10 mouse cellular contexts compared by ENCODE assay signal in the genomic region with DNA sequence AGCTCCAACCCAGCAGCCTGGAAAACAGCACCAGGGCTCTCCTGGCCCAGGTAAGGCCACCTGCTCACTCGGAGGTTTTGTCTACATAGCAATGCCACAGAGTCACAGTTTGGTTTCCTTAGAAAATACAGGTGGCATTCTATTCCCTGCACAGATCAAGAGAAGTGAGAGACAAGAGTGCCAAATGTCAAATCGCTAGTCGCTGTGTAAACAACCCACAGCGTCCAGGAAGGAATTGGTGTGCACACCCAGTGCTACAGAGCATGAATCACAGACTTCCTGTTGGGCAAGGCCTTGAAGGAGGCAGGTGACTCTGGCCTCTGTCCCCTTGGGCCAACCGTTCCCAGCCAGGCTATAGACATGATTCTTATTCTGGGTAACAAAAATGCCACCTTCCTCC.
A peak's percentile ranks its signal among the peaks of the same experiment; 100 is the strongest.
DNase-seq lines count a peak whose midpoint lies in the region; ATAC-seq and TF ChIP-seq lines count a peak whose summit lies in the region.
"Had no signal": no experiment of that assay in that cellular context is flagged by ENCODE, and none has a peak within 500 bp of the region (broad histone marks: within the 10 kb centered on the region; RNA-seq: fewer than 3 reads in every experiment).

No protein-coding gene starts in this region.

- H3K4me3 ChIP-seq in kidney, adult 2 months (ENCODE audit: insufficient read depth, low read depth, low read length): no peak overlapping the region
- H3K4me3 ChIP-seq in hindbrain, embryonic 11.5 days (ENCODE audit: low read depth, low read length): no peak overlapping the region
- H3K4me3 ChIP-seq in midbrain, embryonic 15.5 days: no peak overlapping the region
- H3K4me3 ChIP-seq: forebrain, embryonic 15.5 days had no signal

- peak; percentile 37 for DNase-seq in embryo, embryonic 10 days (ENCODE audit: low spot score)
- DNase-seq in embryo, embryonic 11 days: no peak
- DNase-seq in heart, adult 18-20 months: peak; percentile 57 to 87
- peak; percentile 84 for DNase-seq in kidney, adult 2 months
- DNase-seq in lung, postnatal 36 days: peak; percentile 88
- DNase-seq in hindbrain, embryonic 11.5 days (ENCODE audit: low spot score): no peak
- no peak for DNase-seq in layer of hippocampus, adult 8-10 months (ENCODE audit: low spot score in 2 of 2)

- no peak for TF ChIP-seq POLR2A in kidney, adult 2 months (IDR thresholded peaks at IDR 0.05; ENCODE audit: low read depth, low read length)

- no peak overlapping the region for H3K9ac ChIP-seq in hindbrain, embryonic 11.5 days (ENCODE audit: low read depth, low read length)
- no peak overlapping the region for H3K9ac ChIP-seq in midbrain, embryonic 15.5 days
- H3K9ac ChIP-seq: forebrain, embryonic 15.5 days had no signal

- peak overlapping the region; percentile 96 for H3K27ac ChIP-seq in kidney, adult 2 months (ENCODE audit: insufficient read depth, low read depth, low read length)
- no peak overlapping the region for H3K27ac ChIP-seq in hindbrain, embryonic 11.5 days (ENCODE audit: low read depth, low read length)
- H3K27ac ChIP-seq in midbrain, embryonic 15.5 days: no peak overlapping the region
- H3K27ac ChIP-seq: forebrain, embryonic 15.5 days had no signal

- 7% methylated on average over 5 of the region's 5 CpGs for WGBS in kidney, adult 2 months
- 60% methylated on average over 5 of the region's 5 CpGs for WGBS in hindbrain, embryonic 11.5 days
- 80% methylated on average over 5 of the region's 5 CpGs for WGBS in midbrain, embryonic 15.5 days

- H3K4me2 ChIP-seq in hindbrain, embryonic 11.5 days (replicated peaks; ENCODE audit: low read depth, low read length): no peak overlapping the region
- H3K4me2 ChIP-seq in midbrain, embryonic 15.5 days: no peak overlapping the region
- H3K4me2 ChIP-seq: forebrain, embryonic 15.5 days had no signal

- H3K36me3 ChIP-seq in kidney, adult 2 months (ENCODE audit: control insufficient read depth, insufficient read depth, low read length): no peaks in the 10 kb centered on the region; the same call in 1 of the 2 replicates
- no peaks in the 10 kb centered on the region for H3K36me3 ChIP-seq in hindbrain, embryonic 11.5 days (ENCODE audit: control insufficient read depth, insufficient read depth, low read length)
- no peaks in the 10 kb centered on the region for H3K36me3 ChIP-seq in midbrain, embryonic 15.5 days (replicated peaks)
- H3K36me3 ChIP-seq: forebrain, embryonic 15.5 days had no signal

- no peaks in the 10 kb centered on the region for H3K27me3 ChIP-seq in kidney, adult 2 months (replicated peaks; ENCODE audit: control insufficient read depth, insufficient read depth, low read length)
- H3K27me3 ChIP-seq in hindbrain, embryonic 11.5 days (ENCODE audit: control insufficient read depth, insufficient read depth, low read length): no peaks in the 10 kb centered on the region
- H3K27me3 ChIP-seq in midbrain, embryonic 15.5 days (replicated peaks): no peaks in the 10 kb centered on the region
- H3K27me3 ChIP-seq: CH12.LX; forebrain, embryonic 15.5 days had no signal

- ATAC-seq in hindbrain, embryonic 11.5 days (ENCODE audit: low FRiP score): no peak
- ATAC-seq in midbrain, embryonic 15.5 days (replicated peaks): no peak
- ATAC-seq: forebrain, embryonic 15.5 days had no signal

- no peaks in the 10 kb centered on the region for H3K9me3 ChIP-seq in hindbrain, embryonic 11.5 days (ENCODE audit: control insufficient read depth, low read length)
- H3K9me3 ChIP-seq in midbrain, embryonic 15.5 days: no peaks in the 10 kb centered on the region
- H3K9me3 ChIP-seq: forebrain, embryonic 15.5 days had no signal

- peaks cover 56% of the 10 kb centered on the region for H3K4me1 ChIP-seq in kidney, adult 2 months (ENCODE audit: control insufficient read depth, insufficient read depth, low read length)
- H3K4me1 ChIP-seq in hindbrain, embryonic 11.5 days (replicated peaks; ENCODE audit: control insufficient read depth, insufficient read depth, low read length): no peaks in the 10 kb centered on the region
- no peaks in the 10 kb centered on the region for H3K4me1 ChIP-seq in midbrain, embryonic 15.5 days
- H3K4me1 ChIP-seq: forebrain, embryonic 15.5 days had no signal

- no peak for TF ChIP-seq CTCF in kidney, adult 2 months (conservative IDR thresholded peaks at IDR 0.05; ENCODE audit: insufficient read depth, insufficient read length, low read depth, low read length)

Comparison
In these comparisons a context has a peak if more than half of its experiments do, and no peak if none do; other contexts are left out.
1. DNase-seq: peak in embryo, embryonic 10 days (single experiment), heart, adult 18-20 months (2 of 2), kidney, adult 2 months (single experiment) and lung, postnatal 36 days (single experiment); none in embryo, embryonic 11 days (single experiment), hindbrain, embryonic 11.5 days (single experiment) and layer of hippocampus, adult 8-10 months (0 of 2).